Mouse (Mus musculus) layer of hippocampus, adult 8-10 months (tissue): ENCODE results near the gene Tbccd1. TPM values are rescaled to one million over a fixed set of nuclear protein-coding genes. Genes with fewer than 3 reads are reported as not detected.

ENCODE experiments used
- DNase-seq, 2 experiments: peaks; one replicate each; pipeline ENCODE4 v3.0.0; 2022; ENCODE audit warnings: low spot score in 2 of 2
- total RNA-seq, 4 experiments: library from RNA; stranded (reverse); gene quantifications; 2 replicates each; pipeline ENCODE4 v1.2.4; 2022

Tbccd1 gene
- 10 to 100 TPM; 12.5 to 15.4 (median 15.3) TPM for total RNA-seq

DNA sequence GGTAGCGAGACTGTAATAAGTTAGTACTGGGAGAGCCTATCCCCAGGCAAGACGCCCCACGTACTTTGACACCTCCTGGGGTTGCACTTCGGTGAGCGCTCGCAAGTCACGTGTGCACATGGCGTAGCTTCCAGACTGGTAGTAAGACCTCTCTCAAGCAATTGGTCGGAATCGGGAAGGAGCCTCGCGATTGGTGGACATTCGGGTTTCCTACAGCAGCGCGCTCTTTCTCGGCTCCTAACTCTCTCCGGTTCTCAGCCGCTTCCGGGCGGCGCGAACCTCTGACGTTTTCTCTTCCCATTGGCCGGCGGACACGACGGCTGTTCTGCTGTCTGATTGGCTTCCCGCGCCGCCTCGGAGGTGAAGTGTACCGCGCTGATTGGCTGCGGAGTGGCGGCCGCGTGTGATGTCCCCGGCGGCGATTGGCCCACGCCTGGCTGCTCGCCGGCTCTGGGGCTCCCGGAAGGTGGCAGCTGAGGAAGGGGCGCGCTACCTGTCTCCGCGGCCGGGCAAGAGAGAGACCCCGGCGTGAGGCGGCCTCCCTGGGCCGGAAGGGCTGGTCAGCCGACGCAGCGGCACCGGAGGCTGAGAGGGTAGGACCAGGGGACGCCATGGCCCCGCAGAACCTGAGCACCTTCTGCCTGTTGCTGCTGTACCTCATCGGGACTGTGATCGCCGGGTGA lies at the start of gene Tbccd1, which contains the start of gene Dnajb11:
TSS of gene Tbccd1 (minus strand) at position 239 of the 683 bp plus-strand sequence.
TSS of gene Dnajb11 (plus strand) at position 415 of the 683 bp plus-strand sequence.
- peak; percentile 99 for DNase-seq

DNA sequence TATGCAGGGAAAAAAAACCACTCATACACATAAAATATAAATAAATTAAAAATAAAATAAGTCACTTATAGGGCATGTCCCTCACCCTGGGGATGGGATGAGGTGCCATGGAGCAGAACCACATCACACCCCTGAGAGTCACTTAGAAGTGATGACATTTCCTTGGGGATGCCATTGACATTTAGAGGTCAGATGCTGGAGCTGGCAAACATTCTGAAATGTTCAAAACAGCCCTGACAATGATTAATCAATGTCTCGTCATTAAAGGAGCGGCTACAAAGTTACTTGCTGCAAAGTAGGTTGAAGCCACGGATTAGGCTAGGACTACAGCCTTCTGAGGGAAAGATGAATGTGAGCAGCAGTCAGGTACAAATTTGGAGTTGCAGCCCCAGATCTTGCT lies 43.9 kb upstream of the Tbccd1 start:
- DNase-seq, result no peak

DNA sequence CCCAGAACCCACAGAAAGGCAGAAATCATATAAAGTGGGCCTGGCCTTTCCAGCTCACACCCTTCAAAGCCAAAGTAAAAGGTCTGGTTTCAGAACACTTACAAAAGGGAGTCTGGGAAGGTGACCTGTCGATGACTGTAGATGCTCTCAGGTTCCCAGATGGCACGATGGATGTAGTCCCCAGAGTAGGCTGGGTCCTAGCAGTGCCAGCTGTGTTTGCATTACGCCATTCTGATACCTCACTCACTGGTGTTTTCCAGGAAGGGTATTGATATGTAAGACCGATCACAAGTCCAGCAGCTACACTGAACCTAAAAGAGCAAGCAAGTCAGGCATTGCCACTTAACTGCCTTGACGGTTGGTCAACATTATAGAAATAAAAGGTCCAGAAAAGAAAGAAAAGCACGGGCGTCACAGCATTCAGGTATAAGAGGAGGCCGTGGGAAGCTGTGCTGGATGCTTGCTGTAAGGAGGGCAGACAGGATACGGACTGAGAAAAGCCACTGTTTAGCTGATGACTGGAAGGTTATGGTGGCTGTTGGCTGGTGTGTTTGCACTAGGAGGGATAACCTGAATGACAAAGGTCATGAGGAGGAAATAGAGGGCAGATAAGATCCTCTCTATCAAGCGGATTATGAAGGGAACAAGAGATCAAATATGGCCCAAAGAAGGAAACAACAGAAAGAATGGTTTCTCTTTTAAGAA lies 42.5 kb upstream of the Tbccd1 start:
- no peak for DNase-seq

DNA sequence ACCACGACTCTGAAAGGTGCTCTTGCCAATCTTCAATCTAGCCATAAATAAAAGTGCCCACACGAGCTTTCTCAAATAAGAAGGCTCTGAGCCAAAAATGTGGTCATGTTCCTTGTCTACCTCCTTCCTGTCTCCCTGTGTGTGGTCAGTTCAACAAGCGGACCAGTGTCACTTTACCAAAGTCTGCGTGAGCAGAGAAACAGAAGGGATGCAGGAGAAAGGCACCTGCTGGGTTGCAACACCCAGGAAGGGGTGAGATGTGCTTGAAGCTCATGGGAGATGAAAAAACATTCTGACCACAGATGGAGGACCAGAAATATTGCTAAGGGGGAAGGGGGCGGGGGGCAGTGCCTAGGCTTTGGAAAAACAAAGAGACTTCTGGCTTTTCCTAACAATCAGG lies 41.9 kb upstream of the Tbccd1 start:
- DNase-seq, result no peak

DNA sequence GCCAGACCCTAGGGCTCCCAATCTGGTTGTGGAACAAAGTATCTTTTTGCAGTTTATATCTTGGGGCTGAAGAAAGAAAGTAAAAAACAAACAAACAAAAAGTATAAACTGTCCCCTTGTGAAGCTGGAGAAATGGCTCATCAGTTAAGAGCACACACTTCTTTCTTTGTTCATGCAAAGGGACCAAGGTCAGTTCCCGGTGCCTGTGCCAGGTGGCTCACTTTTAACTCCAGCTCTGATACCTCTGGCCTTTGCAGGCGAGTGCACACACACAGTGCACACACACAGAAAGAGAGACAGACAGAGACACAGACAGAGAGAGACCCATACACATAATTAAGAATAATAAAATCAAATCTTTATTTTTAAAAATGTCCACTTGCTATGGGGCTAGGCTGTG lies 39.1 kb upstream of the Tbccd1 start:
- no peak for DNase-seq

DNA sequence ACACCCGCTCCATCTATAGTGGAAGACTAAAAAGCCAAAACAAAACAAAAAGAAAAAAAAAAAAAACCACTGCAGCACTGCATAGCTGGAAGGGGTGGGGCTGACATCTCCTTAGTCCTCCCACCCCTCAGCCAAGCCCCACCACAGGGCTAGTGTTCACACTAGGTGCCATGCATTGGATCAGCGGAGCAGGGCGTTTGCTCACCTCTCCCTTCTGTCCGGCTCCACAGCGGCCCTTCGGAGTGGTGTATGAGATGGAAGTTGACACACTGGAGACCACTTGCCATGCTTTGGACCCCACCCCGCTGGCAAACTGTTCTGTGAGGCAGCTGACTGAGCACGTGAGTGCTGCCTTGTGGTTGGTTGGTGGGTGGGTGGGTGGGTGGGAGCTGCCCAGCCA lies 36.6 kb upstream of the Tbccd1 start:
- DNase-seq, result no peak

GRCm38 (mm10) chr16:22891733-22892154 lies 34.3 kb upstream of the Tbccd1 start:
- DNase-seq, result no peak

GRCm38 (mm10) chr16:22890683-22891510 lies 33.4 kb upstream of the Tbccd1 start, which contains the start of gene Ahsg:
Gene Ahsg, plus strand, starts transcription at chr16:22891277.
- DNase-seq, result no peak

GRCm38 (mm10) chr16:22889716-22890115 lies 32.2 kb upstream of the Tbccd1 start:
- DNase-seq, result no peak

GRCm38 (mm10) chr16:22888835-22889234 lies 31.4 kb upstream of the Tbccd1 start:
- no peak for DNase-seq

GRCm38 (mm10) chr16:22886726-22887125 lies 29.3 kb upstream of the Tbccd1 start:
- no peak for DNase-seq

DNA sequence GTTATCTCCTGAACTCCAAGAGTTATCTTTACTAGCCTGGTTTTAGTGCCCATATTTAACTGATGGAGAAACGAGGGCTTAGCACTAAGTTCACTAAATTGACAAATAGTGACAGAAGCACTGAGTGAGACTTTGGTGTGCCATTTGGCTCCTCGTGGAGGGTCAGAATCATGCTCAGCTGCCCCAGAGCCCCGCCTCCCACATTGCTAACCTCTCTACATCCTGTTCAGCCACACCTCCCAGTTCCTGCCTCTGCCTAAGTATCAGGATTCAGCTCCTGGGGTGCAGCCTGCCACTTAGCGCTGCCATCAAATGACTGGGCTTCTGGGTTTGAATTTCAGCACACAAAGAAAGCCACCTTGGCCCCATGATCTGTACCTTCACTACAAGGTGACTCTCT lies 27.9 kb upstream of the Tbccd1 start:
- DNase-seq, result no peak

- no peak for DNase-seq
These were observed 26.0 kb upstream of the Tbccd1 start for GRCm38 (mm10) chr16:22883441-22883840.

DNA sequence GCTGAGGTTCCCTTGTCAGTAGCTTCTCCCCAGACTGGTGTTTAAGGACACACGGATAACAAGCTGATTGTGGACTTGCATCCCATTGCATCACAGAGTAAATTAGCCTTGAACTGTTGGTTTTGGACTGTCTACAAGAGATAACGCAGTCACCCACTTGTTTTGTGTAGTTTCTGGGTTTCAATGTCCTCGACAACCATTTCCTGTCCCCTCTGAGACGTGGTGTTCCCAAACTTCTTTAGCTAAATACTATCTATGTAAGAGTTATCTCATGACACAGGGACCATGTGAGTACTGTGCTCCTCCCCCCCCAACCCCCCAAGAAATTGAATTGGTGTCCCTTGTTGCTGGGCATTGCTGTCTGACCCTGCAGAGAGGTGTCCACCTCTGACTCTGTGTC lies 24.0 kb upstream of the Tbccd1 start:
- no peak for DNase-seq

- no peak for DNase-seq
These were observed 23.4 kb upstream of the Tbccd1 start for GRCm38 (mm10) chr16:22880900-22881299.

DNA sequence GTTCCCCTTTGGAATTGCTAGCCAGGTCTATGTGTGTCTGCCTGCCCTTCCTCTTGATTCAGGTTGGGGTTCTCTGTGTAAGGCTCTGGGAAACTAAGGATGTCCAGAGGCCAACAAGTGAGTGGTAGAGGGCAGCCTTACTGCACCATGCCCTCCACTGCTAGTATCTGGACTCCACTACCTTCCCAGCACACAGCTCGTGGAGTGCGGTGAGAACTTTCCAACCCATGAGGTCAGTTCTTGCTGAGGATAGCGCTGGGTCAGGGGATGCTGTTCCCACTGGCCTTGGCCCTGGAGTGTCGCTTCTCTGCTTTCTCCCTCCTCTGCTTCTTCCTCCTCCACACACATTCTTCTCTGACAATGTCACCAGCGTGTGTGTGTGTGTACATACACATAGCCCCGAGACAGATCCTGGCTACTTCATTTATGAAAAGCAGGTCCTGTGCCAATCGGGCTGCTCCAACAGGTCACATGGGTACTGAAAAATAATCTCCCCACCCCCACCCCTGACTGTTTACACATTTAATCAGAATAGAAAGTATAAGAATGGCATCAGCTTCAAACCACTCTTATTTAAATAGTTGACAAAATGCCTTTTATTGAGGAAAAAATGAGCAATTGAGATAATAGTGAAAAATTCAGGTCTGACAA lies 22.6 kb upstream of the Tbccd1 start:
- no peak for DNase-seq

- no peak for DNase-seq
These were observed 21.2 kb upstream of the Tbccd1 start for GRCm38 (mm10) chr16:22878716-22879115.

DNA sequence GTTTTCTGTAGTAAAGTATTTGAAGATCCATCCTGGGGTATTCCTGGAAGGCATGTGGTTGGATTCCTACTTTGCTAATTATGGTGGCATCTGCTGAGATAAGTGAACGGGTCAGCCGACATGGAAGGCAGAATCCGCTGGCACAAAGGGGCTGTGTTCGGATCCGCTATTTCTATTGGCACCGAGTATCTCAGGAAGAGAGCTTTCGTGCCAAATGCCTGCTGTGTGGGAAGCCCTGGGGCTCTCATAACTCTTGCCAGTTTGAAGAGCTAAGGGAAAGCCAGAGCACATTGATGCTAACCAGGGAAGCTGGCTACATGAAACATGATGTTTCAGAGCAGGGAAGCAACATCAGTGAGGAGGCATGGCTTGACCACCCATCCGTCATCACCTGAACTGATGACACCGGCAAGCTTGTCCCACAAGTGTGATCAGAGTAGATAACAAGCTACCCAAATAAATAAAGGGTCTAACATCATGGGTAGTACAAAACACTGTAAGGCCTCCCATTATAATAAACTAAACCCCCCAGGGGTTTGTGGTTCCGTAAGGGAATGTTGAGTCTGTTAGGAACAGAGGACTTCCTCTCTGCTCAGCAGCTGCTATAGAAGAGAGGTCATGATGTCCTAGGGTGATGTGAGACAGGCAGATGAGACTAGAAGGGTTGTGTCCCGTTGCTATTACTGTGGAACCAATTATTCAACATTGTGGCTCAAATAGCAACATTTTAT lies 20.4 kb upstream of the Tbccd1 start:
- DNase-seq, result peak in 1 of 2 experiments; percentile 11

DNA sequence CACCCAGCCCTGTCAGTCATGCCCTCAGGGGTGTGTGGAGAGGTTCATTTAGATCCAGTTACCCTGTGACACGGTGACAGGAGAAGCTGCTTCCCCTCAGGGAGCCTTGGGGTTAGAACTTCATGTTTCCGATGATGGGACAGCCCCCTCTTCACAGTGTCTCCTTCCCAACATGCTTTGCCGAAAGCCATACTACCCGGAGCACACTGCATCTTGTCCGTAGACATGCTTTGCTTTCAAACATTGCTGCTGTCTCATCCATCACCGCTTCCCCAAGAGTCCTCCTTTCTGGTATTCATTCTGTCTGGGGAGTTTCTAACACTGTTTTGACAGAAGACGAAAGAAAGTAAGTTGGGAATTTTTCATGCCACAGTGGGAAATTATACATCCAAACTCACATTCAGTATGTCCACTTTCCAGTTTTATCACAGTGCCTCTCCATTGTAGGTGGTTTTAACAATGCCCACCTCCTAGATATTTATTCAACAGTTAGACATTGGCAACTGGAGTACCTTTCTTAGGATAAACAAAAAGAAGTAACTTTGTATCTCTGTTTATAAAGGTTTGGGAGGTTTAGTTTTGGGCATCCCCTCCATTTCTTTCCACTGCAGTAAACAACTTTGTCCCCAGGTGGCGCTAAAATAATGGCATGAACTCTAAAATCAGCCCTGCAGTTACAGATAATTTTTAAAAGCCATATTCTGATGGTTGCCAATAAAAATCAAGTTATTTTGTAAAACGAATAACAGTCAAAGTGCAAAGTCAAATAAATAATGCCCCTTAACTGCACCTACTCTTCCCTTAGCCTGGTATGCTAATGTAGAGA lies 19.0 kb upstream of the Tbccd1 start:
- peak in 1 of 2 experiments; percentile 32 for DNase-seq

GRCm38 (mm10) chr16:22873369-22873768 lies 15.9 kb upstream of the Tbccd1 start:
- peak in 1 of 2 experiments; percentile 16 for DNase-seq
